Mouse (Mus musculus) adrenal gland, postnatal 10 days (tissue): Measurements from ENCODE around the gene Fancg. TPM values are rescaled to one million over a fixed set of nuclear protein-coding genes. Genes with fewer than 3 reads are reported as not detected.
"Not testable (repeated sequence)": the region's sequence is repeated elsewhere in the genome, so short reads cannot be mapped to it uniquely, and the experiment has no call there.

Source experiments
- DNase-seq: peaks from one replicate; pipeline ENCODE4 v3.0.0; 2021; ENCODE audit warnings: mixed read lengths
- total RNA-seq, 2 experiments: library from RNA; stranded (reverse); gene quantifications; 2 replicates each; pipeline ENCODE4 v1.2.3; 2021

Gene Fancg
- total RNA-seq, 2 experiments from 2014 or later = 7.3 to 11.7 TPM

DNA sequence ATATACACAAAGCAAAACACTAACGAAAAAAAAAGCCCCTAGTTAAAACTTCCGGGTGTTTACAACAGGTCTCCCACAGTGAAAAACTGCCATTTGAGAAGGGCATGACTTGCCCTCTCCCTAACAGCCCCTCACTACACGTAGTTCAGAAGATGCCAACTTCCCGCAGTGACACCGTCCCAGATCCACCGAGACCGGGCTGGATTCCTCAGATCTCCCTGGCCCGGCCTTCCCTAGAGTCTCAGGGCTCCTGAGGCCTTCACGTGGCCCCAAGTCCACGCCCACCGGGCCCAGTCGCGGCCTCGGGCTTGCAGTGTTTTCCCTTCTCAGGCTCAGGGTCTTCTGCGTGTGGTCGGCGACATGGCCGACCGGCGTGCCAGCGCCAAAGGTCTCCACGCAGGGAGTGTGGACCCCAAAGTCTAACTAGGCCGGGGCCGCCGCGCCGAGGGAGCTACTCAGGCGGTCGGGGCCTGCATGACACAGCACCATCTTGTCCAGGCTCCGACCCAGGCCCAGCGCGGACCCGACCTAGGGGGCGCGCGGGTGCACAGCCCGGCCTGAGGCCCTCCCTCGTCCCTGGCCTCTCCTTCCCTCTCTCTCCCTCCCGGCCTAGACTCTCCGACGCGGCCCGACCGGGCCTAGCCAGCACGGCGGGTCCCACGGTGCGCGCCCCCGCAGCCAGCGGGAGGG is 10.7 kb downstream of the Fancg start:
- DNase-seq = peak; percentile 86

DNA sequence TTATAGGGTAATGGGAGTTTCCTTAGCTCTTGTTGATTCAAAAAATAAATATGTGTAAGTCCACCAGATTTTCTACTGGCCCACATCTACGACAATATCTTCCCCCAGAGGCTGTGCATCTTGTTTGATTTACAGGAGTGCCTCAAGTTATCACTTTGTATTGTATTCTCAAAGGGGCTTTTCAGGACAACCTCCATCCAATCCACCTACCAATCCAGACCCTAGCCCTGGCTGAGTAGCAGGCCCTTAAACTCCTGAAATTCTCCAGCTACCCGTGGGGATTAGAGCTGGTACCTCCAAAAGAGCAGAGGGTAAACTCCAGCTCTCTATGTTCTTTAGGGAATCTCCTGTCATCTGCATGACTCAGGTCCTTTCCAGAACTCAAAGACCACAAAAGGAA is 12.3 kb downstream of the Fancg start:
- no peak for DNase-seq

DNA sequence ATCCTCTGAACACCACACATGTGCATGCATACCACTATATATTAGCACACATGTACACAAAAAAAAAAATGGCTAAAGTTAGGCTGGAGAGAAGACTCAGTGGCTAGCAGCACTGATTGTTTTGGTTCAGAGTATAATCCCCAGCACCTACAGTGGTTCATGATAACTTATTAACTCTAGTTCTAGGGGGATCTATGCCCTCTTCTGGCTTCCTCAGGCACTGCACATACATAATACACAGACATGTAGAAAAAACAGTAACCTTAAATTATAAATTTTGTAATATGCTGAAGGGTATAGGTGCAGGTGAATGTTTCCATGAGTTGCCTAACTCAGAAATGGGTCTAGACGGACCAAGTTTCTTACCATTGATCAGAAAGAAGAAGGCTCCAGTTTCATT is 22.0 kb downstream of the Fancg start:
- DNase-seq = no peak

DNA sequence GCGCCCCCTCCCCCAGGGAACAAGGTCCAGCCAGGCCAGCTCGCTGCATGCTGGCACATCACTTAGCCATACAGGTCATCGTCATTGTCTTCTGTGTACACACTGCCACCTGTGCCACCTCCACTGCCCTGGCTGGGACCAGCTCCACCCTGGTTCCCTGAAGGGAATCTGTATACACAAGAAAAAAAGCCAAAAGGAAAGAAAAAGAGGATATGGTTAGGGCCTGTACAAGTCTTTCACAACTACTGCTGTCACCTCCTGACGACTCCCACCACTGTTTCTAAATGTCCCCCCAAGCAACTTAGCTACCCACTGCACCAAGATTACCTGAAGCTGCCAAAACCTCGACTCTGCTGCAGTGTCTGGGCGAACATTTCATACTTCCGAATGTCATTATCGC is 29.8 kb downstream of the Fancg start:
- DNase-seq = not testable (repeated sequence)

DNA sequence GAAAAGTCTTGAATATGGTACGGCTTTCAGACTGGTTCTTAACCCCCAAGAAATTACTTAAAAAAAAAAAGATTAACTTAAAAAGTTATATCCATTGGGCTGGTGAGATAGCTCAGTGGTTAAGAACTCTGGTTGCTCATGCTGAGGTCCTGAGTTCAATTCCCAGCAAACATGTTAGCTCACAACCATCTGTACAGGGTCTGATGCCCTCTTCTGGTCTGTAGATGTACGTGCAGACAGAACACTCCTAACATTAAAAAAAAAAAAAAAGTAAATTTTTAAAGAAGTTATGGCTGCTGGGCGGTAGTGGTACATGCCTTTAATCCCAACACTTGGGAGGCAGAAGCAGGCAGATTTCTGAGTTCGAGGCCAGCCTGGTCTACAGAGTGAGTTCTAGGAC is 32.2 kb downstream of the Fancg start:
- DNase-seq = no peak

DNA sequence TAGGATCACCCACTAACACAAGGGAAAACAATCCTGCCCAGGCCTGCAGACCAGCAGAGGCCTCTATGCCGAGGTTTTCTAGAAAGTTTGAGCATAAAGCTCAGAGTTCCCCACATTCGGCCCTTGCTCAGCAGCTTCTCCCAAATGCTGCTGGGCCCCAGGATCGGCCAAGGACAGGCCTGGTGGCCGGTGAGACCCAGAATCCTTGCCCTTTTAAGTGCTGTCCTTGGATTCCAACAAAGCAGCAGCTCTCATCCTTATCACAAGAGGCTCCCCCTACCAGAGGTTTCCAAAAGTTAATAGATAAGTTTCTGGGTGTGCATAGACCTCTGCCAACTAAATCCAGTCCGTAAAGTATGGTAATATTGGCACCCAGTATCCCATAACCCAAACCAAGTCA is 36.4 kb downstream of the Fancg start:
- no peak for DNase-seq

DNA sequence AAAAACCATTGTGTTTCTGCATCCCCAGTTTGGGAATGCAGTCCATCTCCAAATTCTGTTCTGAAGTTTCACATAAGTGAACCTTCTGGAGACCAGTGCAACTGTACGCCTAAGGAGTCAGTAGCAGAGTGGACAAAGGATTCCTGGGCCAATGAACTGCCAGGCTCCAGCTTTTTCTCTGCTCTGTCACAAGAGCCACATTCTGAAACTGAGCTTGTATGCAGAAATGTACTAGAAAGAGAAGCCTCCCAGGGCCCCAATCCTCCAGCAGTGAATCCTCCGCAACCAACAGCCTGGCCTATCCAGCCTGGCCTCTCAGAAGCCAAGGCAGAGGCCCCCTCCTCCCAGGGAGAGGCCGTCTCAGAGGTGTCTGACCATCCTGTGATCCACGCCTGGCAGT is 37.4 kb downstream of the Fancg start:
- no peak for DNase-seq

DNA sequence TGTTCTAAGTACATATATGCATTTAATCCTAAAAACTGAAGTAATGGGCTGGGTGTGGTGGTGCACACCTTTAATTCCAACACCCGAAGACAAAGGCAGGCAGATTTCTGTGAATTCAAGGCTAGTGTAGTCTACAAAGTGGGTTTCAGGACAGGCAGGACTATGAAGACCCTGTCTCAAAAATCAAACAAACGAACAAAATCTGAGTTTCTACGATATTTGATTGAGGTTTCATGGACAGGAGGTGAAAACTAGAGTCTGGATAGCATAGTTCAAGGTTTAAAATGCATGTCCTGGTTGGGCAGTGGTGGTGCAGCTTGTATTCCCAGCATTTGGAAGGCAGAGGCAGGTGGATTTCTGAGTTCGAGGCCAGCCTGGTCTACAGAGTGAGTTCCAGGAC is 41.0 kb downstream of the Fancg start, which contains the start of gene 1700022I11Rik:
TSS of gene 1700022I11Rik (plus strand) at position 301 of the 400 bp plus-strand sequence.
- no peak for DNase-seq

DNA sequence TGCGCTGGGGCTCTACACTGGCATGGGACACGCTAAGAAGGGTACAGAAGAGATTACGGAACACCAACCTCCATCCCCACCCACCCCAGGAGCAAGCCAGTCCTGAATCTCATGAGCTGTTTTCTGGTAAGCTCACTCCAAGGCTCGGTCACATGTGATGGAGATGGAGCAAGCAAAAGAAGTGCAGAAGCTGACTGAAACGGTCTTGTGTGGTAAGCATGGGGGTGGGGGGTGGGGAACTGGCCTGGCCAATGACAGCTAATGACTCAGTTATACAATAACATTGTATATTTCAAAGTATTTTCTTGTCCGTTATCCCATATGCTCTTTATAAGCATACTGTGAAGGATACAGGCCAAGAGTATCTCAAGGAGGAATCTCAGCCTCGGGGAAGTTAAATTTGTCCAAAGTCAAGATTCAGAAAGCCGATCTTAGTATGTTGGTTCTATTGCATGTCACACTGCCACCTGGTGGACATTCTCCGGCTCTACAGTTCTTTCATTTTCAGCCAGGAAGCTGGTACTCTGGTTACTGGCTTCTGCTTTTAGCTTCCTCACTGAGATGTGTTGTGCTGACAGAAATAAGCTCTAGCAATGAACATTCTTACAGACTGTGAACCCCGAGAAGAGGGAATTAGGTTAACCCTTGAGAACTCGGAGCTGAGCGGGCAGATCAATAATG is 45.1 kb downstream of the Fancg start:
- DNase-seq = peak; percentile 48

DNA sequence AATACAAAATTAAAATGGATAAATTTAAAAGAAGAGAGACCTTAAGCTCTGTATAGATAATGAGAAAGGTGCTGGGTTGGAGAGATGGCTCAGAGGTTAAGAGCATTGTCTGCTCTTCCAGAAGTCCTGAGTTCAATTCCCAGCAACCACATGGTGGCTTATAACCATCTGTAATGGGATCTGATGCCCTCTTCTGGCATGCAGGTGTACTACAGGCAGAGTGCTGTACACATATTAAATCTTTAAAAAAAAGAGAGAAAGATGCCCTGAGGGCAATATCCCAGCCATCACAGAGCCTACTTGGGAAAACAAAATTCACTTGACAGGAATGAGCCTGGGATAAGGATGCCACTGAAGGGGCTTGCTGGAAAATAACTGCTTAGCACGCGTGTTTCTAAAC is 46.8 kb downstream of the Fancg start:
- no peak for DNase-seq

DNA sequence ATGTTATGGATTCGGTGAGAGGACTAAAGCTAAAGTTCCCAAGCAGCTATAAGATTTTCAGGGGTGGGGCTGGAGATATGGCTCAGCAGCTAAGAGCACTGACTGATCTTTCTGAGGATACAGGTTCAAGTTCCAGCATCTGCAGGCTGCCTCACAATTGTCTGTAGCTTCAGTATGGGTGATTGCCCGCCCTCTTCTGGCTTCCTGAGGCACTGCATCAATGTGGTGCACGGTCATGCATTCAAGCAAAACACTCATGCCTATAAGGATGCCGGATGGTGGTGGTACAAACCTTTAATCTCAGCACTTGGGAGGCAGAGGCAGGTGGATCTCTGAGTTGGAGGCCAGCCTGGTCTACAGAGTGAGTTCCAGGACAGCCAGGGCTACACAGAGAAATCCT is 48.7 kb downstream of the Fancg start:
- peak; percentile 73 for DNase-seq

DNA sequence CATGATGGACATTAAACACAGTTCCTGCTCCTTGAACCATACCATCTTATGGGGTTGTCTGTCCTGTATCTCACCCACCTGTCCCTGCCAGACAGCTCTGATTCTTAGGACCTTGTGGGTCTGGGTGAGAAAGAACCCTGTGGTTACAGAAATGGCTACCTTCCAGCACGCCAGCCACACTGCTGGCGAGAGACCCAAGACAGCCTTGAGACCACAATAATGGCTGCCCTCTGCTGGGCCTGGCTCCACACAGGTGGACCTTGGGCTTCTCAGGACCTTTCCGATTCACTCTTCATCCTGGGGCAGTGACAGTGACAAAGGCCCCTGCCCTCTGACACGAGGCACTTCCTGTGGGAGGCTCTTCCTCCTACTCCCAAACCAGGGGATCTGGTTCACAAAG is 50.9 kb downstream of the Fancg start:
- no peak for DNase-seq

DNA sequence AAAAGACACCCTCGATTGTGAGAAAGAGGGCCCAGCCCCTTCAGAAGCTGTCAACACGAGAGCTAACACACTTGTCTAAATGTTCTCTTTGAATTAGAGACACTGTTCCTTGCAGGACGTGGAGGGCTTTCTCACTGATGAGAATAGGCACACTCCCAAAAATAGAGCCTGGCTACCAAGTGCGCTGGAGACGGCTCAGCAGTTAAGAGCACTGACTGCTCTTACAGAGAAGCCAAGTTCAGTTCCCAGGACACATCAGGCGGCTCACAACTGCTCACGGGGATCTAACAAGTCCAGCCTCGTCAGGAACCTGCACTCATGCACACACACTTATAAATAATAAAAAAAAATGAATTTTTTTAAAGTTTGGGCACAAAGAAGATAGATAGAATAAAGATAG is 51.4 kb downstream of the Fancg start:
- no peak for DNase-seq

DNA sequence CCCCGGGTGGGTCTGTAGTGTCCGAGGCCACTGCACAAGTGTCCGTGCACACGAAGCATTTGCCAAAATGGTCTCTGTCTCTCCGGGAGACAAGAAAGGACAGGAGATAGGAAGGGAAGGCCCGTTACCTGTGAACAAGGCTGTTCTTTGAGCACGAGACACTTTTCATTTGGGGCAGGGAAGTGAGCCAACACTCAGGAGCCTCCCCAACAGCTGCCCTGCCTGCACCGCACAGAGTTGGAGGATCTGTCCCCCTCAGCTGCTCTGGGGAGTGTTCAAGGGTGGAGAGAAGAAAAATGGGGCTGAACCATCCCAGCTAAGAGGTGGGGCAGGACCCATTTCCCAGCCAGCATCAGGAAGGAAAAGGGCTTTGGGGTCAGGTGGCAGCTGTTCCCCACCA is 52.3 kb downstream of the Fancg start:
- DNase-seq = no peak

DNA sequence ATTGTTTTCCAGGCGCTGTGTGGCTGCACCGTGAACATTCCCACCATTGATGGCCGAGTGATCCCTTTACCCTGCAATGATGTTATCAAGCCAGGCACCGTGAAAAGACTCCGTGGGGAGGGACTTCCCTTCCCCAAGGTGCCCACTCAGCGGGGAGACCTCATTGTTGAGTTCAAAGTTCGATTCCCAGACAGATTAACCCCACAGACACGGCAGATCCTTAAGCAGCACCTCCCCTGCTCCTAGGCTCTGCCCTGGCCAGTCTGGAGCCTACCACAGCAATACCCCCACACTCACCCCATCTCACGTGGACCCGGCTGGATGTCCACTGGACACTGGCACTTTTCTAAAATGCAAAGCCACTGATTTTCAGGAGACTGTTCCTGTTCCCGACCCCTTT is 53.0 kb downstream of the Fancg start:
- no peak for DNase-seq

DNA sequence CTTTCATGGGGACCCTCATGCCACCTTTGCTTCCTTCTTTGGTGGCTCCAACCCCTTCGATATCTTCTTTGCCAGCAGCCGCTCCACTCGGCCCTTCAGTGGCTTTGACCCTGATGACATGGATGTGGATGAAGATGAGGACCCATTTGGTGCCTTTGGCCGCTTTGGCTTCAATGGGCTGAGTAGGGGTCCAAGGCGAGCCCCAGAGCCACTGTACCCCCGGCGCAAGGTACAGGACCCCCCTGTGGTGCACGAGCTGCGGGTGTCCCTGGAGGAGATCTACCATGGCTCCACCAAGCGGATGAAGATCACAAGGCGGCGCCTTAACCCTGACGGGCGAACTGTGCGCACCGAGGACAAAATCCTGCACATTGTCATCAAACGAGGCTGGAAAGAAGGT is 53.7 kb downstream of the Fancg start:
- DNase-seq = no peak

DNA sequence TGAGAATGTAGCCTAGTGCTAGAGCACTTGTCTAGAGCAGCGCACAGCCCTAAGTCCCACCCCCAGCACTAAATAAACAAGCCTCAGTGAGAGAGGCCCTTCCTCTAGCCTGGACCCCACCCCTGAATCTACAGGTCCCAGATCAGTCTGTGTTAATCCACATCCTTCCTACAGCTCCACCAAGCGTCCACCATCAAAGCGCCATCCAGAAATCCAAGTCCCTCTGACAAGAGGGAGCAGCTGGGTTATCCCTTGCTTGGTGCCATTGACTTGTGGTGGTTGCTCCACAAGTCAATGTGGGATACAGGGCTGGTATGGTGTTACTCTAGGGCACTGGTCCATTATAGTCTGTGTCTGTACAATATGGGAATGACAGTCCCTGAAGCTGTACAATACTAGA is 55.1 kb downstream of the Fancg start:
- DNase-seq = no peak

DNA sequence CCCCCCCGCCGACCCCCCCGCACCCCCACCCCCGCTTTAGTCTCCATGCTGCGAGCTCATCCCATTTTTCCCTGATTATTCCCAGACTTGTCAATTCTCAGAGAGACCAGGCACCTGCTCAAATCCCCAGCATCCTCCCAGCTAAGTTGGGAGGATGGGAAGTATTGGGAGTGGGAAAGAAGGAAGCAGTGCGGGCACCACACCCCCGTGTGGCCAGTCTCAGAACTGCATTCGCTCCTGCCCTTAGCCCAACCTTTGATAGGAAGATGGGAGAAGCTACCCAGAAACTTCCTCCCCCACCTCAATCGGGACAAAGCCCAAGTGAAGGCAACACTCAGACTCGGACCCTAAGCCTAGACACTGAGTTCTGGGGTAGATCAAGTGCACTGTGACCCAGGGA is 56.0 kb downstream of the Fancg start:
- DNase-seq = peak; percentile 86

DNA sequence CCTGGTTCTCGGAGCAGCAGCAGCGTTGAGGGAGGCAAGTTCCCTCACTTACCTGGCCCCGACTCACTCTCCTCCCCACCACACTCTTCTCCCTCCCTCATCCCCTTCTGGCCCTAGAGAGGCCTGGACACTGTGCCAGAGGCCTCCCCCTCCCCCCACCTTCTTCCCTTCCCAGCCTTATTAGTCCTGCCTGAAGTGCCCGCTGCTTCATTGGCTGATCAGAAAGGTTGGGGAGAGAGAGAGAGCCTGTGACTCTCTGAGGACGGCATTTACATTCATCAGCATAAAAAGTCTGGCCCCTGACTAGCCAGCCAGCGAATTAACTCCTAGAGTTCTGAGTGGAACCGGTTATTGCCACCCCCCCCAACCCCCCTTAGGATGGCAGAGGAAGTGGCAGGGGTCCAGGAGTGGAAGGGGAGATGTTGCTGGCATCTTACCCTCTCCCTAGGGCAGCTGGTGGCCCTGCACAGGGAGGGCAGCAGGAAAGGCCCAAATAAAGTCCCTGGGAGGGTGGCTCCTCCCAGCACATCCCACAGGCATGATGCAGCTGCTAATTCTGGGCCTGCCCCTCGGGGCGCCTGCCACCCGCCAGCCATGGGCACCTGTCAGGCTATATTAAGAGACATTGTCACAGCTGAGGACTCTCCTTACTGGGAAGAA is 56.7 kb downstream of the Fancg start:
- no peak for DNase-seq

DNA sequence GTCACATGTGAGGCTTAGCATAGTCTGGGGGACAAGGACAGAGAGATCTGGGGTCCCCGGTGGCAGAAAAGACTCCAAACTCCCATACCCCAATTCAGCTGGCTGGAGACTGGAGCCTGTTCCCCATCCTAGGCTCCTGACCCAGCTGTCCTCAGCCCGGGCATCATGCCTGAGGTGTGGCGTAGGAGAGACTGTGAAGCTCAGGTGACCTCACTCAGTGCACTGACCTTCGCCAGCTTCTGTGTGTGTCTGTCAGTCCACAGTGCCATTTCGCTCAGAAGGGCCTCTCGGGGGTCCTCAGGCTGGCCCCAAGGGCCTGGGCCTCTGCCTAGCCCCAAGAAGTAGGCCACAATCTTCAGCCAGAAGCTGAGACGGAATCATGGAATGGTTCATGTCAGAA is 57.7 kb downstream of the Fancg start:
- DNase-seq = no peak
